Mouse (Mus musculus): ENCODE data around the gene Nfkbie.

Nfkbie gene

GRCm38 (mm10) chr17:45543115-45543514 lies 12.4 kb upstream of the Nfkbie start:
- no peak for DNase-seq (ENCODE audit: low spot score in 2 of 2)

GRCm38 (mm10) chr17:45544001-45544872 lies 11.3 kb upstream of the Nfkbie start:
- no peak for DNase-seq (ENCODE audit: low spot score in 2 of 2)

GRCm38 (mm10) chr17:45544873-45545277 lies 10.6 kb upstream of the Nfkbie start:
- no peak for DNase-seq (ENCODE audit: low spot score in 2 of 2)

DNA sequence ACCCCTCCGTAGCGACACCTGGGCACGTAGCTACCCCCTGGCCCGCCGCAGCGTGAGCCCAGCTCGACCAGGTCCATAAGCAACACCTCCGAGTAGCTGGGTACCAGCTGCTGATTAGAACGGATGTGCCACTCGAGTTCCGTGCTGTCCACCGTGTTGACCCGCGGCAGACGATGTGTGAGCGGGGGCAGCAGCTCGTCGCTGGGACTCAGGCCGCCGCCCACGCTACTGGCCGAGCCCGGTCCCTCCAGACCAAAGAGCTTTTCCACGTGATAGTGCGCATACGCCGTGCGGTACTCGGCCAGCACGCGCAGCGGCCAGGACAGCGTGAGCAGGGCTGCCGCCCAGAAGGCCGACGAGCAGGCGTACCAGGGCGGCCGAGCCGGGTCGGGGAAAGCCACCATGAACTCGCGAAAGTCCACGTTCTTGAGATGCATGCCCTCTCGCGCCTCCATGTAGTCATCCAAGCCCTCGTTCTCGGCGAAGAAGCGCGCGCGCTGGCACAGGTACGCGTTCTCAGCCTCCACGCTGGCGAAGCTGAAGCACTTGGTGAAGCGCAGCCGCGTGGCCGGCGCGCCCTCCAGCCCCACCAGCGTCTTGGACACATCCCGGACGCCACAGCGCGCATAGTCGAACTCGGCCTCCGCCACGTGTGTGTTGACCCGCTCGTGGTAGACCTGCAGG lies 10.1 kb upstream of the Nfkbie start:
- DNase-seq (ENCODE audit: low spot score in 2 of 2), result no peak

GRCm38 (mm10) chr17:45546941-45547340 lies 8.6 kb upstream of the Nfkbie start:
- no peak for DNase-seq (ENCODE audit: low spot score in 2 of 2)

- no peak for DNase-seq (ENCODE audit: low spot score in 2 of 2)
Observed at GRCm38 (mm10) chr17:45547461-45548190, 7.9 kb upstream of the Nfkbie start.

DNA sequence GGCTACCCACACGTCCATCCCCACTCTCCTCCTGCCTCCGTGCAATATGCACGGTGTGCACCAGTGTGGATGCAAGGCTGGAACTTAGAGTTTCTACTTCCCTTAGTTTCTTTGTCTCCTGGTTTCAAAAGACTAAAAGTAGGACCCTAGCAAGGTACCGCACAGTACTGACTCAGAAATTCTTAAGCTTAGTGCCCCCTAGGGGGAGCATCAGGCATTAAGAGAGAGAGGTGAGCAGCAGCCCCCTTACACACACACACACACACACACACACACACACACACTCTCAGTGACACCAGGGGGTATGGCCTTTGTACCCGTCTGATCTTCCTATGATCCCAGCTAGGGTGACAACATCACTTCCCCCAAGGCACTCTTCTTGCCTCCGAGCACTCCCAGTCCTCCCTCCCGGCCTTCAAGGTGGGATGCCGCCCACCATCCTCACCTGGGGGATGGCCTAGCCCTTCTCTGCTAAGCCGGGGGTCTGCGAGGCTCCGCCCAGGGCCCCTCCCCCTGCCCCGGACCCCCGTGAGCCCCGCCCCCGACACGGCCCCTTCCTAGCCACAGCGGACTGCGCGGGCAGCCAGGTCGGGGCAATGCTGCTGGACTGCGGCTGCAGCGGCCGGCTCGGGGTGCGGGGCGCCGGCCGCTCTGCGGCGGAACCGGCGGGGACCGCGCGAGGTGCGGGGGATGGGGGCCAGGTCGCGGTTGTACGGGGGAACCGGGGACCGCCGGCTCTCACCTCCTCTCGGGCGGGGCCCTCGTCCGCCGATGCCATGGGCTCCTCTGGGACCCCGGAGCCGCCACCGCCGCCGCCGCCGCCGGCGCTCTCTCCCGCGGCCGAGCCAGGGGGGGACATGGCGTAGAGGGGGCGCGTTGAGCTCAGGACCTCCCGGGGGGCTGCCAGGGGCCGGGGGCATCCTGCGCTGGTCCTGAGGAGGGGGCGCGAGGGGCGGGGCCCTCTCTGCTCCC lies 6.7 kb upstream of the Nfkbie start:
- DNase-seq (ENCODE audit: low spot score in 2 of 2), result no peak

GRCm38 (mm10) chr17:45549617-45550181 lies 5.8 kb upstream of the Nfkbie start, which contains the start of gene Tmem151b:
Tmem151b (minus strand) TSS chr17:45549677.
- no peak for DNase-seq (ENCODE audit: low spot score in 2 of 2)

DNA sequence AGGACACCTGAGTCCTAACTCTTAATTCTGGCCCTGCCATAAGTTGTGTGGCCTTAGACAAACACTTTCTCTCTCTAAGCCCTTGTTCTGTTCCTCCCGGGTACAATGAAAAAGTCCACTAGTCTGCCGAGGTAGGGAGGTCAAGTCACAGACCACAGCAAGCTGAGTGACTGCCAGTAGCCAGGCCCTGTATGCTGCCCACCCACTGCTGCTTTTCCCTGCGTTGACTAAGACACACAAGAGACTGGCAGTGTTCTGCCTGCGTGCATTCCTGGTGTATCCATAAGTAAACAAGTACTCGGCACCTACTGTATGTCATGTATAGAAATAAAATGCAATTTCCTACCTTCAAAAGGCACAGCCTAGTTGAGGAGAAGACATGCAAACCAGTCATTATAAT lies 5.2 kb upstream of the Nfkbie start:
- no peak for DNase-seq (ENCODE audit: low spot score in 2 of 2)

DNA sequence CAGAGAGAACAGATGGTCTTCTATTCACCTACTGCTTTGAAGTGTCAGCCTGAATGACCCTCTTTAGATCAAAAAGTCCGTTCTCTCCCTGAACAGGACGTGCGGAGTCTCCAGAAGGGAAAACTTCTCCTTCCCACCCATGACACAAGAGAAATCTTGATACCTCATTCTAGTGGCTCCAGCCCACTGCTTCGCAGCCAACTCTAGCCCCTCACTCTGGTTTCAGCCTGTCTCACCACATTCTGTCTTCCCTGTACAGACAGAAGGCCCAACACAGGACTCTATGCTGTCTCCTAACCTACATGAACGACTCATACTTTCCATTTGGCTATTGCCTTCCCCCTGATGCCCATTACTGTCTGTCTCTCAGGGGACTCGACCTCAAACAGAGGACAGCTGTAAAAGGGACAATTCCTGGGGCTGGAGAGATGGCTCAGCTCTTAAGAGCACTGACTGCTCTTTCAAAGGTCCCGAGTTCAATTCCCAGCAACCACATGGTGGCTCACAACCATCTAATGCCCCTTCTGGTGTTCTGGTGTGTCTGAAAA lies 4.2 kb upstream of the Nfkbie start:
- DNase-seq (ENCODE audit: low spot score in 2 of 2), result no peak

GRCm38 (mm10) chr17:45551816-45552451 lies 3.6 kb upstream of the Nfkbie start:
- DNase-seq (ENCODE audit: low spot score in 2 of 2), result peak; percentile 56 to 64

DNA sequence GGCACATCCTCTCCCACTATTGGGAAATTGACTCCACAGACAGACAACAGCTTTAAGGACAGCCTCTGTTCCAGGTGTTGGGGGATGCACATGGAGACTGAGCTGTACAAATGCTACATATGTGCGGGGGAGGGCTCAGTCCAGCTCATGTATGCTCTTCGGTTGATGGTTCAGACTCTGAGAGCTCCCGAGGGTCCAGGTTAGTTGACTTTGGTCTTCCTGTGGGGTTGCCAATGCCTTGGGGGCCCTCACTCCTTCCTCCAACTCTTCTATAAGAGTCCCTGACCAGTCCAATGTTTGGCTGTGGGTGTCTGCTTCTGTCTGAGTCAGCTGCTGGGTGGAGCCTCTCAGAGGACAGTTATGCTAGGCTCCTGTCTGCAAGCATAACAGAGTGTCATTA lies 2.4 kb upstream of the Nfkbie start:
- no peak for DNase-seq (ENCODE audit: low spot score in 2 of 2)

GRCm38 (mm10) chr17:45554420-45554819 lies 1.1 kb upstream of the Nfkbie start:
- no peak for DNase-seq (ENCODE audit: low spot score in 2 of 2)

DNA sequence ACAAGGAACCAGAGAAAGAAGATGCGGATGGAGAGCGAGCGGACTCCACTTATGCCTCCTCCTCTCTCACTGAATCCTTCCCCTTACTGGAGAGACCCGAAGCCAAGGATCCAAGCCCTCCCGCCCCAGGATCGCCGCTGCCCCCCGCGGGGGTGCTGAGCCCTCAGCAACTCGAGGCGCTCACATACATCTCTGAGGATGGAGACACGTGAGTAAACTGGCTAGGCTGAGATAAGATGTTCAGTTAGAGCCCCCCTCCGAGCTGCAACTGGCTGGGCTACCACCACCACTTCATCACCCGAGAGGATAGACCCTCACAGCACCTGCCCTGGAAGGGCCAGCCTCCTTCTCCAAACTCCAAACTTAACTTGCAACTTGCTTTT lies 595 bp downstream of the Nfkbie start:
- DNase-seq (ENCODE audit: low spot score in 2 of 2), result no peak

DNA sequence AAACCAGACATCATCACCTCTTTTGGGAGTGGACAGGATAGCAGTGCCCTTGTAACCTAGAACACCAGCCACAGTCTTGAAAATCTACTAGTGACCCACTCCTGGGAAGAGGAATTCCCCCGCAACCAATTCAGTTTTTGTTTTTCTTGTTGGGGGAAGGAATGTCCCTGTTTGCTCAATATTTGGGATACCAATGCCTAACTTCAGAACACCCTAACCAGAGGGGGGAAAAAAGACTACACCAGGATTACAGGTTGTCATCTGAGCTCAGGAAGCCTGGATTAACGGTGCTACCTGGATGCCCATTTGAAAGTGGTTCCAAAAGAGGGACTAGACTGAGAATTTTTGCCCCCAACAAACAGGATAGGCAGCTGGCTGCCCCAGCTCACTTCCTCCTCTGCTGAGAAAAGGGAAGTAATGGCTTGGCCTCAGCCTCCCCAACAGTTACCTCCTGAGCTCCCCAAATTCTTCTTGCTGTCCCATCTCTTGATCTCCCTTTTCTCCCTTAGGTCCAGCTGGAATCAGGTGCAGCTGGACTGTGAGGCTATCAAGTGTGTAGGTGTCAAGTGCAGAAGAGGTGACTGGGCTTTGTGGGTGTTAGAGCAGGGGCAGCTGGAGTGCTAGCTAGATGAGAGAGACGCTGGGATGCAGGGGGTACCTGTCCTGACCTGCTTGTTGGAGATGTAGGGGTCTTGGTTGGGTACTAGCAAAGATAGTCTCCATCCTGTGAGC lies 1.2 kb downstream of the Nfkbie start:
- no peak for DNase-seq (ENCODE audit: low spot score in 2 of 2)

DNA sequence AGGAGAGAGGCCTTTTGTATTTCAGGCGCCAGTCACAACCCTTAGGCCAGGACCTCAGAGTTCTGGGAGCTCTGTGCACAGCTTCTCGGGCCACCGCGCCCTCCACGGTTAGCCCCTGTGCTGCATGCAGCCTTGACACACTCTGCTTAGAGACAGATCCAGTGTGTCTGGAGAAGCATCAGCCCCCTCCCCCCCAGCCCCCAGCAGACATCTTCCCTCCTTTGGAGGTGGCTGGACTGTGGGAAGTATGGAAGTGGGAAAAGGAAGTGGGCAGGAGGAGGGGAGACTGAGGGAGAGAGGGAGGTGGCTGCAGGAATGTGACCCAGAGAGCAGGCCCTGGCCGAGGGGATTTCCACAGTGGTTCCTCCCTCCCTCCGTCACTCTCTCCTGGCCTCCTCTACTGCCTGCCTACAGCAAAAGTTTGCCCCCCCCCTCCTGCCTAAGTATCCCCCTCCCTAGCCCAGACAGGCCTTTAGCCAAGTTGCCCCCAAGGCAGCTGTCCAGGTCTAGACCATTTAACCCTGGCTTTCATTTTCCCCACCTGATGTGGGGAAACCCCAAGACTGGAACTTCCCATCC lies 1.8 kb downstream of the Nfkbie start:
- DNase-seq (ENCODE audit: low spot score in 2 of 2), result no peak

- no peak for DNase-seq (ENCODE audit: low spot score in 2 of 2)
Observed at GRCm38 (mm10) chr17:45557998-45558862, 2.7 kb downstream of the Nfkbie start.
